Mouse (Mus musculus): Measurements from ENCODE around the gene Gga1. TPM values are rescaled to one million over a fixed set of nuclear protein-coding genes. Genes with fewer than 3 reads are reported as not detected.

Gene Gga1
- total RNA-seq, 2 experiments from 2014 or later = 64.8 to 68.2 TPM

- no peak overlapping the region for H3K4me3 ChIP-seq
- H3K27ac ChIP-seq = no peak overlapping the region
- intact Hi-C loops (cut with DNase I) = no loop called here
- no peak for DNase-seq (ENCODE audit: extremely low spot score in 1 of 2, low spot score in 2 of 2)
- no peak for TF ChIP-seq CTCF (IDR thresholded peaks at IDR 0.05)
Observed at GRCm38 (mm10) chr15:78889401-78889853, 12.4 kb downstream of the Gga1 start.

GRCm38 (mm10) chr15:78892440-78892839 is 15.4 kb downstream of the Gga1 start:
- intact Hi-C loops (cut with DNase I) = no loop called here

GRCm38 (mm10) chr15:78894726-78895125 is 17.7 kb downstream of the Gga1 start:
- DNase-seq (ENCODE audit: extremely low spot score in 1 of 2, low spot score in 2 of 2) = no peak
- H3K4me3 ChIP-seq = no peak overlapping the region
- no peak for TF ChIP-seq CTCF (IDR thresholded peaks at IDR 0.05)
- H3K27ac ChIP-seq = 0 out of 2 replicates have a peak overlapping the region, but pooled peaks have one; percentile 15
- intact Hi-C loops (cut with DNase I) = no loop called here

More at GRCm38 (mm10) chr15:78892440-78892839, 15.4 kb downstream of the Gga1 start:
- Histone ChIP-seq H3K4me3 (no peak overlapping the region), H3K27ac (no peak overlapping the region)
- no peak for TF ChIP-seq CTCF (IDR thresholded peaks at IDR 0.05)
- DNase-seq (ENCODE audit: extremely low spot score in 1 of 2, low spot score in 2 of 2) = no peak

- intact Hi-C loops (cut with DNase I) = no loop called here
- Histone ChIP-seq H3K4me3 (no peak overlapping the region), H3K27ac (no peak overlapping the region)
- TF ChIP-seq CTCF (IDR thresholded peaks at IDR 0.05) = no peak
- no peak for DNase-seq (ENCODE audit: extremely low spot score in 1 of 2, low spot score in 2 of 2)
Observed at GRCm38 (mm10) chr15:78895741-78896140, 18.8 kb downstream of the Gga1 start.

GRCm38 (mm10) chr15:78896149-78896548 is 19.2 kb downstream of the Gga1 start:
- DNase-seq (ENCODE audit: extremely low spot score in 1 of 2, low spot score in 2 of 2) = no peak
- no peak overlapping the region for H3K27ac ChIP-seq
- no peak overlapping the region for H3K4me3 ChIP-seq
- no peak for TF ChIP-seq CTCF (IDR thresholded peaks at IDR 0.05)
- intact Hi-C loops (cut with DNase I) = no loop called here

- Histone ChIP-seq H3K4me3 (no peak overlapping the region), H3K27ac (no peak overlapping the region)
- TF ChIP-seq CTCF (IDR thresholded peaks at IDR 0.05) = no peak
- intact Hi-C loops (cut with DNase I) = no loop called here
- DNase-seq (ENCODE audit: extremely low spot score in 1 of 2, low spot score in 2 of 2) = no peak
Observed at GRCm38 (mm10) chr15:78897488-78897887, 20.5 kb downstream of the Gga1 start.

- no peak for TF ChIP-seq CTCF (IDR thresholded peaks at IDR 0.05)
- no peak overlapping the region for H3K27ac ChIP-seq
- no peak overlapping the region for H3K4me3 ChIP-seq
- no peak for DNase-seq (ENCODE audit: extremely low spot score in 1 of 2, low spot score in 2 of 2)
- intact Hi-C loops (cut with DNase I) = no loop called here
Observed at GRCm38 (mm10) chr15:78898507-78899001, 21.6 kb downstream of the Gga1 start.

- no peak for TF ChIP-seq CTCF (IDR thresholded peaks at IDR 0.05)
Observed at GRCm38 (mm10) chr15:78899409-78899739, 22.4 kb downstream of the Gga1 start, which contains the start of gene Gm49510. Gm49510 (plus strand) TSS chr15:78899667.

GRCm38 (mm10) chr15:78899740-78900584 is 23.0 kb downstream of the Gga1 start, which contains the start of gene Sh3bp1:
Sh3bp1 (plus strand) TSS chr15:78899768.
- Histone ChIP-seq H3K4me3 (peak within 1 kb of the TSS; percentile 64), H3K27ac (peak within 1 kb of the TSS; percentile 91)
- peak; percentile 62 to 64 for DNase-seq (ENCODE audit: extremely low spot score in 1 of 2, low spot score in 2 of 2)
- intact Hi-C loops (cut with DNase I) = no loop called here
- no peak for TF ChIP-seq CTCF (IDR thresholded peaks at IDR 0.05)

More at GRCm38 (mm10) chr15:78899409-78899739, 22.4 kb downstream of the Gga1 start, which contains the start of gene Gm49510:
- Histone ChIP-seq H3K27ac (peak within 1 kb of the TSS; percentile 91), H3K4me3 (peak within 1 kb of the TSS; percentile 64)
- DNase-seq (ENCODE audit: extremely low spot score in 1 of 2, low spot score in 2 of 2) = no peak
- intact Hi-C loops (cut with DNase I) = no loop called here

GRCm38 (mm10) chr15:78900585-78901421 is 23.8 kb downstream of the Gga1 start:
- no peak for DNase-seq (ENCODE audit: extremely low spot score in 1 of 2, low spot score in 2 of 2)
- Histone ChIP-seq H3K4me3 (peak overlapping the region; percentile 64), H3K27ac (peak overlapping the region; percentile 91; the same call in 1 of the 2 replicates)
- no peak for TF ChIP-seq CTCF (IDR thresholded peaks at IDR 0.05)
- intact Hi-C loops (cut with DNase I) = no loop called here

- no peak overlapping the region for H3K4me3 ChIP-seq
- no peak for DNase-seq (ENCODE audit: extremely low spot score in 1 of 2, low spot score in 2 of 2)
- H3K27ac ChIP-seq = no peak overlapping the region
- TF ChIP-seq CTCF (IDR thresholded peaks at IDR 0.05) = no peak; the same call in 1 of the 2 replicates
- intact Hi-C loops (cut with DNase I) = no loop called here
Observed at GRCm38 (mm10) chr15:78901422-78901789, 24.4 kb downstream of the Gga1 start.

- H3K27ac ChIP-seq = no peak overlapping the region
- DNase-seq (ENCODE audit: extremely low spot score in 1 of 2, low spot score in 2 of 2) = peak; percentile 78 to 87
- peak; percentile 95 for TF ChIP-seq CTCF (IDR thresholded peaks at IDR 0.05)
- intact Hi-C loops (cut with DNase I) = no loop called here
- peak overlapping the region; percentile 21; the same call in 1 of the 2 replicates for H3K4me3 ChIP-seq
Observed at GRCm38 (mm10) chr15:78903243-78903642, 26.3 kb downstream of the Gga1 start.
